Mouse (Mus musculus) erythroblast, embryonic 14.5 days (primary cell): ENCODE results near the gene Opa1.

Experiments
- GATA1 ChIP-seq: IDR thresholded peaks from 2 replicates; pipeline ENCODE4 v1.6.1; 2012; ENCODE audit warnings: low read length, inconsistent platforms, mixed read lengths
- TAL1 ChIP-seq: IDR thresholded peaks from 3 replicates; pipeline ENCODE4 v1.6.1; 2012; ENCODE audit warnings: low read length, inconsistent platforms, mixed read lengths

DNA sequence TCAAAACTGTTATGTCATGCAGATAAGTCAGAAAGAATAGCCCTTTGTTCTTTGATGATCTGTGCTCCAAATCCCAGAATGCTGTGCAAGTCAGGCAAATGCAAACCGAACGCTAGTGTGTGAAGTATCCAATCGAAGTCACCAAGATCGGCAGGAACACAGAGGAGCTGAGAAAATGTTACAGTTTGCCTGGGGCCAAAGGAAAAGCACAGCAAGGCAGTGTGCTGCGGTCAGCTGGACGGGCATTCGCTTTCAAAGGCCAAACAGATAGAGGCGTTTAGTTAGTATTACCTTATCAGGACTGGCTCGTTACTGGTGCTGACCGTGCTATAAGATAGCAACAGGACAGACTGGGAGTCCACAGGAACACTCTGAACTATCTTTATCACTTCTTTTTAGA, 18.7 kb upstream of the Opa1 start:
- TF ChIP-seq GATA1 (no peak), TAL1 (no peak)
